Mouse (Mus musculus) left cerebral cortex, postnatal 14 days (tissue): ENCODE data around the gene Csrp2. TPM values are rescaled to one million over a fixed set of nuclear protein-coding genes. Genes with fewer than 3 reads are reported as not detected.
A peak's percentile ranks its signal among the peaks of the same experiment; 100 is the strongest.

Experiments
- DNase-seq, 2 experiments: peaks; one replicate each; pipeline ENCODE4 v3.0.0; 2021 to 2022; ENCODE audit warnings: low spot score in 2 of 2, mixed read lengths in 1 of 2
- intact Hi-C: fragments of 180-260 bp; cut with DNase I; formaldehyde crosslinking; loops from one replicate; pipeline ENCODE4 v1.15.1; 2025
- total RNA-seq, 2 experiments: library from RNA; stranded (reverse); gene quantifications; 2 replicates each; pipeline ENCODE4 v1.2.3; 2021

Csrp2 gene
- total RNA-seq, 2 experiments from 2014 or later: 26.3 to 30.3 TPM

- intact Hi-C loops: no loop called here
- peak in 1 of 2 experiments; percentile 39 for DNase-seq
Measured at GRCm38 (mm10) chr10:110927491-110927890, 7.9 kb downstream of the Csrp2 start.

- no peak for DNase-seq
- intact Hi-C loops: no loop called here
Measured at GRCm38 (mm10) chr10:110929756-110930155, 10.2 kb downstream of the Csrp2 start.

- intact Hi-C loops: no loop called here
- DNase-seq: peak in 1 of 2 experiments; percentile 42
Measured at GRCm38 (mm10) chr10:110931161-110931912, 11.7 kb downstream of the Csrp2 start.

DNA sequence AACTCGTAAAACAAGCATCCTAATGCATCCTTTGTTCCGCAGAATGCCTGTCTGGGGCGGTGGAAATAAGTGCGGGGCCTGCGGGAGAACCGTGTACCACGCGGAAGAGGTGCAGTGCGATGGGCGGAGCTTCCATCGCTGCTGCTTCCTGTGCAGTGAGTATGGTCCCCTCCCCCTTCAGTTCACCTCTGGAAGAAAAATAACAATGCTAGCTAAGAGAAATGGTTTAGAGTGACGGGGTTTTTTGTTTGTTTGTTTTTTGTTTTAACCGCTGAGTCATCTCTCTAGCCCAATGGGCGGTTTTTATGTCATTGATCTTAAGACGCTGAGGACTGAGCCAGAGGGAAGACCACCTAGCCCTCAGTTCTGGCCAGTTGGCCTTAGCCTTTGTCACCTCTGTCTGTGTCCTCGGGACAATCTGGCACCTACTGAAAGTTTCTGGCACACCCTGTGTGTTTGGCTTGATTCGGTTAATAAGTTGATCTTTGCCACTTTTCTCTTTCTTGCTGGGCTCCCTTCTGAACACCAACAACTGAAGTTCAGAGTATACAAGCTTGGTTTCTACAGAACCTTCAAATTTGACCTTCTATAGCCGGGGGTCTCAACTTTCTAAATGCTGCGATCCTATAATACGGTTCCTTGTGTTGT is 12.4 kb downstream of the Csrp2 start:
- intact Hi-C loops: no loop called here

DNA sequence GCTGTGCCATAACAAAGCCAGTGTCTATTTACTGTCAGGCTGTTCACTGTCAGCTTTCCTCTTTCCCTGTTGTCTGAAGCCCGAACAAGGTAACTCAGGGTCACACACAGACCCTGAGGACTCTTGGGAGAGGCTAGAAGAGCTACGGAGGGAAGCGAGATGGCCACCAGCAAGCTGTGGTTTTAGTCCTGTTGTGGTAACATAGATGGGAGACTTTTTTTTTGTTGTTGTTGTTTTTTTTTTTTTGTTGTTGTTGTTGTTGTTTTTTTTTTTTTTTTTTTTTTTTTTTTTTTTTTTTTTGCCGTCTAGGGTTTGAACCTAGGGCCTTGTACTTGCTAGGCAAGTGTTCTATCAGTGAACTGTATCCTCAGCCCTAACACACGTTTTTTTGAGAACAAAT is 14.0 kb downstream of the Csrp2 start:
- intact Hi-C loops: no loop called here
- no peak for DNase-seq

More for the DNA sequence above, 12.4 kb downstream of the Csrp2 start:
- peak in 1 of 2 experiments; percentile 31 for DNase-seq

DNA sequence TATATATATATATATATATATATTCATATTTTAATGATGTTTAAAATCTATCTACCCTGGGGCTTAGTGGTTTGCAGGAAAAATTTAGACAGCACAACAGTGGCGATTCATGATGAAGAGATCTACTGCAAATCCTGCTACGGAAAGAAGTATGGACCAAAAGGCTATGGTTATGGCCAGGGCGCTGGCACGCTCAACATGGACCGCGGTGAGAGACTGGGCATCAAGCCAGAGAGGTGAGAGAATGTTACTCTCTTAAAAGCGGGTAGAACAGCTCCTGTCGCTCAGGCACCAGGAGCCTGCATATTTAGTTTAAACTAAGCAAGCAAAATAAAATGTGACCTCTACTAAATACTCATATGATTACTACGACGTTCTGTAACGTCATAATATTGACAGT is 15.5 kb downstream of the Csrp2 start:
- intact Hi-C loops: no loop called here
- no peak for DNase-seq

GRCm38 (mm10) chr10:110935669-110936068 is 16.1 kb downstream of the Csrp2 start:
- intact Hi-C loops: no loop called here
- DNase-seq: no peak

GRCm38 (mm10) chr10:110938361-110938760 is 18.8 kb downstream of the Csrp2 start:
- DNase-seq: peak in 1 of 2 experiments; percentile 26
- intact Hi-C loops: no loop called here

GRCm38 (mm10) chr10:110938841-110939549 is 19.4 kb downstream of the Csrp2 start:
- intact Hi-C loops: no loop called here
- DNase-seq: peak; percentile 50 to 68

DNA sequence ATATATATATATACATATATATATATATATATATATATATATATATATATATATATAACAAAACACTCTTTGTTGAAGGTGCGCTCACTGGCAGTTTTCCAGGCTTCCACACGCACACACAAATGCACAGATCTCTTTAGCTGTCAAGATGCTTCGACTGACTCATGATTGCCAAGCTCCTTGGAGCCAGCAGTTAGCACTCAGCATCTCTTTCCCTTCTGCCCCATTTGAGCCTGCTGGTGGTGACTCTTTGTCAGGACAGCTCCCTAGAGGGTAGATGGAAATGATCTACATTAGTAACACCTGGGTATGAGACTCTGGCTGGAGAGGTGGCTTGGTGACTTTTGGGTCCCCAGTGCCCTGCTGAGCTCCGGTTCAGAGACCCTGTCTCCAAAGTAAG is 20.1 kb downstream of the Csrp2 start:
- intact Hi-C loops: no loop called here
- DNase-seq: peak in 1 of 2 experiments; percentile 37

GRCm38 (mm10) chr10:110940740-110941398 is 21.3 kb downstream of the Csrp2 start:
- no peak for DNase-seq
- intact Hi-C loops: no loop called here

DNA sequence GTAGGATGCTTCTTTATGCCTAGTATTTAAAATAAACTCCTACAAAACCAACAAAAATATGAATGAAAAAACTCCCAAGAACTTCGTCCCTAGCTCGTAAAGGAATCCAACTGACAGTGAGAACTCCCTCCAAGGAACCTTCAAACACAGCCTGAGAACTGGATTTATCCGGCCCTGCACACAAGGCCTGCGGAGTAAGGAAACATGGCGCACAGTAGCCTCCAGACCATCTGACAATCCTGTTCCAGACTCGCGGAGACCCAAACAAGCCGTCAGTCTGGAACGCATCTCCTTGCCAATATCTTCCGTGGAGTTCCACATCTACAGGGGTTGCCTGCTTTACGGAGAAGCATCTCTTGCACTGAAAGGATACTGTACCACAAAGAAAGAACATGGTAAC is 22.4 kb downstream of the Csrp2 start:
- intact Hi-C loops: no loop called here

GRCm38 (mm10) chr10:110942806-110943205 is 23.2 kb downstream of the Csrp2 start:
- no peak for DNase-seq
- intact Hi-C loops: no loop called here

More for the DNA sequence above, 22.4 kb downstream of the Csrp2 start:
- DNase-seq: no peak

DNA sequence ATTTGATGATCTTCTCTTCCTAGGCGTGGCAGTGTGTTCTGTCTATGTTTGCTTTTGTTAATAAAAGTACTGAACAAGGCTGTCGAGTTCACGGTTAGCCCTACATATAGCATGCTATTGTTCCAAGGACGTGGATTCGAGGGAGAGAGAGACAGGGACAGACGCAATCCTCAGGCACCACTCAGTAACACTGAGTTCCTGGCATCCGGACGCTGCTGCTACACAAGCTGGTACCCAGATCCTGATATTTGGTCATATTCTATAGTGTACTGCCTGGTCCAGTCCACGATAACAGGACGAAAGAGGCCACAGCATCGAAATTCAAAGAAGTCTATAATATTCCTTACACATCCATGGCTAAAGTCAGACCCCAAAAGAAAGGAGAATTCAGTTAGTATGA is 24.6 kb downstream of the Csrp2 start:
- intact Hi-C loops: no loop called here
- no peak for DNase-seq

DNA sequence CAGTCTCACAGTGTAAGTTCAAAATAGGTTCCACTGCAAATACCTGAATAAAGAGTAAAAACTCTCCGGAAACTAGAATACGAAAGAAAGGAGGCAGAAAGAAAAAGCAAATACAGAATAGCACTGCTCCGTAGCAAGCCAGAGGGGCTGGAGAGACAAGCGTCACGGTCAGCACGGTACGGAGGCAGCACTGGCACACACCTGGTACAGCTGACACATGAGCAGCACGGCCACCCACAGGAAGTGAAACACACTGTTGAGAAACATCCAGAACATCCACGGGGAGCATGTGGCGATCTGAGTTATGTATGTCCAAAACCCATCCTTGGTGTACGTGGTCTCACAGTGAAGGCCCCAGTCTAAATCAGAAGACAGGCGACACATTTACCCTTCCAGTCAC is 26.4 kb downstream of the Csrp2 start:
- intact Hi-C loops: no loop called here
- no peak for DNase-seq

DNA sequence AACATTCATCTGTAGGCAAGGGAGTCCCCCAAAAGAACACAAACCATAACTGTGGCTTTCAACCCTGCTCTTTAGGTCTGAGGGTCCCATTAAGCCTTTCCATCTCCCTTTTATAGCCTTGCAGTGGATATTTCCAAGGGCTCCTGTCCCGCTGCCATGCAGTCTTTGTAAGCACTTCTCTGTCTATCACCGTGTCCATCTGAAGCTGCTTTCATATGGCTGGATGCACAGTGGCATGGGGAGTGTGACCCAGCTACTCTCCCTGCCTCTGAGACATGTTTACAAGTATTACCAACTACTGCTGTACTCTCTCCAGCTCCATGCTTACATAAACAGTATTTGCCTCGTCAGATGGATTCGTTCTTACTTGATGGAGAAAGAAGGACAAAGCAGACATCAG is 28.0 kb downstream of the Csrp2 start:
- no peak for DNase-seq
- intact Hi-C loops: no loop called here

- no peak for DNase-seq
- intact Hi-C loops: no loop called here
Measured at GRCm38 (mm10) chr10:110951112-110951511, 31.5 kb downstream of the Csrp2 start.

GRCm38 (mm10) chr10:110951748-110952147 is 32.2 kb downstream of the Csrp2 start:
- intact Hi-C loops: no loop called here
- no peak for DNase-seq

- no peak for DNase-seq
- intact Hi-C loops: no loop called here
Measured at GRCm38 (mm10) chr10:110952271-110952670, 32.7 kb downstream of the Csrp2 start.

DNA sequence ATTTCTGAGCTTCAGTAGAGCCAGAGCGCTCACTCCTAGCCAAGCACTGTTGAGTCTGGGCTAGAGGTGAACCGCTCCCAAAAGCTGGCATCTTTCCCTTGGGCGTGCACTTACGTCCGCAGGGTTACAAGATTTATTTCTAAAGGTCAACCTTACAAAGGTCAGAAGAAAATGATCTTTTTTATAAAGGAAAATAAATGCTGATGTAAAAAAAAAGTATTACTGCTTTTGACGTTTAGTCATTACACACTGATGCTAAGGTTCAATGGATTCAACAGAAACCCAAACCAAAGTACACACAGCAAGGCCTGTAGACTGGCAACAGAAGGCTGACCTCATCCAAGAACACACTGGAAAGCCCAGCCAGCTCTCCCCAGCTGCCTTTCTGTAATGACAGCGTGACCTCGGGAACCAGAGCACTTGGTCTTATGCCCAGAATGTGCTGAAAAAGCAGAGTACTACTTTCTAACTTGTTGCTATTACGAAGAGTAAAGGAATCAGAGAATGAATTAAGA is 33.4 kb downstream of the Csrp2 start:
- intact Hi-C loops: no loop called here

More for the DNA sequence above, 33.4 kb downstream of the Csrp2 start:
- DNase-seq: peak; percentile 41 to 47
